Mouse (Mus musculus): ENCODE data around the gene Tmem131l.

GRCm38 (mm10) chr3:84080074-84080473 is 40.1 kb upstream of the Tmem131l start:
- TF ChIP-seq POLR2A (IDR thresholded peaks at IDR 0.05; ENCODE audit: borderline replicate concordance, control insufficient read depth, low read depth, low read length) (no peak), CTCF (IDR thresholded peaks at IDR 0.05; ENCODE audit: control insufficient read depth, insufficient read depth, low read length) (no peak)
